Mouse (Mus musculus) myocyte (in vitro differentiated cells): ENCODE data around the gene Rnf145. TPM values are rescaled to one million over a fixed set of nuclear protein-coding genes. Genes with fewer than 3 reads are reported as not detected.

Source experiments
- H3K27me3 ChIP-seq: one replicate; pipeline ENCODE4 v1.6.1; 2011; ENCODE audit not compliant: control insufficient read depth, insufficient read depth, insufficient read length
- H3K36me3 ChIP-seq: one replicate; pipeline ENCODE4 v1.6.1; 2011; ENCODE audit not compliant: control insufficient read depth, insufficient read depth
- H3K4me2 ChIP-seq: one replicate; pipeline ENCODE4 v1.6.1; 2011; ENCODE audit warnings: low read depth, control low read depth
- H3K4me3 ChIP-seq: one replicate; pipeline ENCODE4 v1.5.1; 2011; ENCODE audit warnings: mild to moderate bottlenecking, control low read depth, moderate library complexity
- H3K79me2 ChIP-seq: one replicate; pipeline ENCODE4 v1.6.1; 2011; ENCODE audit not compliant: control insufficient read depth, insufficient read depth
- H3ac ChIP-seq: one replicate; pipeline ENCODE4 v1.6.1; 2011; ENCODE audit not compliant: control insufficient read depth, insufficient read length
- CEBPB ChIP-seq: IDR thresholded peaks from 2 replicates; pipeline ENCODE4 v1.6.1; 2011; ENCODE audit warnings: mild to moderate bottlenecking, moderate library complexity; ENCODE audit not compliant: poor library complexity, insufficient read depth, severe bottlenecking
- E2F4 ChIP-seq: IDR thresholded peaks from one replicate; pipeline ENCODE4 v1.6.1; 2011; ENCODE audit warnings: mild to moderate bottlenecking, control low read depth, moderate library complexity; ENCODE audit not compliant: insufficient read depth
- MAX ChIP-seq: IDR thresholded peaks from one replicate; pipeline ENCODE4 v1.6.1; 2011; ENCODE audit warnings: low read depth, mild to moderate bottlenecking, control low read depth
- MYOD1 ChIP-seq, 3 experiments: IDR thresholded peaks; one replicate each; pipeline ENCODE4 v1.6.1; 2011; ENCODE audit warnings: control low read depth in 2 of 3, low read depth in 2 of 3, mild to moderate bottlenecking in 2 of 3, moderate library complexity in 1 of 3; ENCODE audit not compliant: insufficient read length in 2 of 3, control insufficient read depth in 1 of 3
- MYOG ChIP-seq, 3 experiments: IDR thresholded peaks; one replicate each; pipeline ENCODE4 v1.6.1; 2011; ENCODE audit warnings: control low read depth in 2 of 3, low read depth in 2 of 3, mild to moderate bottlenecking in 2 of 3; ENCODE audit not compliant: insufficient read length in 2 of 3, control insufficient read depth in 1 of 3, insufficient read depth in 1 of 3
- POLR2A ChIP-seq: IDR thresholded peaks from one replicate; pipeline ENCODE4 v1.6.1; 2011; ENCODE audit warnings: low read depth, mild to moderate bottlenecking, control low read depth, moderate library complexity; ENCODE audit not compliant: insufficient read length
- POLR2AphosphoS2 ChIP-seq: IDR thresholded peaks from one replicate; pipeline ENCODE4 v1.6.1; 2011; ENCODE audit warnings: low read depth, control low read depth; ENCODE audit not compliant: insufficient read length
- REST ChIP-seq: IDR thresholded peaks from one replicate; pipeline ENCODE4 v1.6.1; 2011; ENCODE audit warnings: mild to moderate bottlenecking, control low read depth, moderate library complexity; ENCODE audit not compliant: insufficient read depth, insufficient read length
- SRF ChIP-seq: IDR thresholded peaks from one replicate; pipeline ENCODE4 v1.6.1; 2011; ENCODE audit warnings: low read depth; ENCODE audit not compliant: control insufficient read depth, insufficient read length
- TCF12 ChIP-seq: IDR thresholded peaks from one replicate; pipeline ENCODE4 v1.6.1; 2011; ENCODE audit warnings: mild to moderate bottlenecking, control low read depth; ENCODE audit not compliant: poor library complexity, insufficient read depth, severe bottlenecking
- TCF3 ChIP-seq: IDR thresholded peaks from one replicate; pipeline ENCODE4 v1.6.1; 2011; ENCODE audit warnings: low read depth, control low read depth; ENCODE audit not compliant: insufficient read length
- USF1 ChIP-seq: IDR thresholded peaks from one replicate; pipeline ENCODE4 v1.6.1; 2011; ENCODE audit warnings: low read depth, mild to moderate bottlenecking, control low read depth, moderate library complexity
- polyA plus RNA-seq: library from polyadenylated mRNA; unstranded; fragments of >200 nt; fragmentation: generic; extraction: Trizol; gene quantifications from one replicate; pipeline ENCODE4 v1.2.1, GENCODE M21; 2012; ENCODE audit warnings: missing spikeins

The Rnf145 gene
- polyA plus RNA-seq, 1 experiment, result 63.6 TPM

DNA sequence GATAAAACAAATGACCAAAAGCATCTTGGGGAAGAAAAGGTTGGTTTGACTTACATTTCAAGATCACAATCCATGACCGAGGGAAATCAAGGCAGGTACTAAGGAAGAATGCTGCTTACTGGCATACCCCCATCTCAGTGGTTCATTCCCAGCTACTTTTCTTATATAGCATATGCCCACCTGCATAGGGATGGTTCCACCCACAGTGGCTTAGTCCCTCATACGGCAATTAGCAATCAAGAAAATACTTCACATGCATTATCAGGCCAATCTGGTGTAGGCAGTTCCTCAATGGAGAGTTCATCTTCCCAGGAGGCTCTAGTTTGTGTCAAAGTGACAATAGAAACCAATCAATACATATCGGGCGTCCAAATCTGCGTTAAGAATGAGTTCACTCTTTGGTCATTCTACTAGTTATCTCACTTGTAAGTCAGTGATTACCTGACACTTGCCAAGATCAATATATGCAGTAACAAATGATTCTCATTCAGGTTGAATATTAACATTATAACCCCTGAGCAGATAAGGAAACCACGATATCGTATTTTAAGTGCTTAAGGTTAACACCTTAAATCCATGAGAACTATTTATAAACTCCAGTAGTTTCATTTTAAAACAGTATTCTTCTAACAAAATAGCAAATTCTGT lies 33.6 kb upstream of the Rnf145 start:
- no peaks in the 10 kb centered on the region for H3K27me3 ChIP-seq
- no peak overlapping the region for H3K4me2 ChIP-seq
- no peaks in the 10 kb centered on the region for H3K79me2 ChIP-seq
- no peaks in the 10 kb centered on the region for H3K36me3 ChIP-seq
- no peak overlapping the region for H3K4me3 ChIP-seq
- TF ChIP-seq CEBPB (no peak), E2F4 (no peak), TCF12 (no peak), MAX (no peak), TCF3 (no peak), MYOG (IDR thresholded peaks at IDR 0.05; ENCODE audit: control insufficient read depth in 1 of 3, insufficient read depth in 1 of 3, insufficient read length in 2 of 3, low read depth in 2 of 3) (no peak), SRF (no peak)
- H3ac ChIP-seq, result no peak overlapping the region

DNA sequence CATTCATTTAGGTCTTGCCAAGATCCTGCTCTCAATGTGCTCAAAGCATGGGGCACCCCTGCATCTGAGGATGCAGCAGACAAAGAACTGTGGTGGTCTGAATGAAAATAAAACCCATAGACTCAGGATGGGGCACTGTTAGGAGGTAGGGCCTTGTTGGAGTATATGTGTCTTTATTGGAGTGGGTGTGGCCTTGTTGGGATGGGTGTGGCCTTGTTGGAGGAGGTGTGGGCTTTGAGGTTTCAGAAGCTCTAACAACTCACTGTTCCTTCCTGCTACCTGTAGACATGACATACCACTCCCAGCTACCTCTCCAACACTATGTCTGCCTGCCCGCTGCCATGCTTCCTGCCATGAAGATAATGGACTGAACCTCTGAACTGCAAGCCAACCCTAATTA lies 29.6 kb upstream of the Rnf145 start:
- H3K79me2 ChIP-seq, result no peaks in the 10 kb centered on the region
- no peak for TF ChIP-seq USF1
- TF ChIP-seq E2F4, result no peak
- TF ChIP-seq REST, result no peak
- no peak for TF ChIP-seq SRF
- TF ChIP-seq POLR2A, result no peak
- no peak for TF ChIP-seq POLR2AphosphoS2
- TF ChIP-seq MYOG (IDR thresholded peaks at IDR 0.05; ENCODE audit: control insufficient read depth in 1 of 3, insufficient read depth in 1 of 3, insufficient read length in 2 of 3, low read depth in 2 of 3), result no peak
- no peak for TF ChIP-seq MYOD1 (IDR thresholded peaks at IDR 0.05; ENCODE audit: control insufficient read depth in 1 of 3, insufficient read length in 2 of 3, low read depth in 2 of 3)
- no peak for TF ChIP-seq TCF3
- TF ChIP-seq CEBPB, result no peak
- TF ChIP-seq TCF12, result no peak
- no peak overlapping the region for H3K4me3 ChIP-seq
- no peak overlapping the region for H3ac ChIP-seq
- H3K27me3 ChIP-seq, result no peaks in the 10 kb centered on the region
- H3K4me2 ChIP-seq, result no peak overlapping the region
- H3K36me3 ChIP-seq, result no peaks in the 10 kb centered on the region

DNA sequence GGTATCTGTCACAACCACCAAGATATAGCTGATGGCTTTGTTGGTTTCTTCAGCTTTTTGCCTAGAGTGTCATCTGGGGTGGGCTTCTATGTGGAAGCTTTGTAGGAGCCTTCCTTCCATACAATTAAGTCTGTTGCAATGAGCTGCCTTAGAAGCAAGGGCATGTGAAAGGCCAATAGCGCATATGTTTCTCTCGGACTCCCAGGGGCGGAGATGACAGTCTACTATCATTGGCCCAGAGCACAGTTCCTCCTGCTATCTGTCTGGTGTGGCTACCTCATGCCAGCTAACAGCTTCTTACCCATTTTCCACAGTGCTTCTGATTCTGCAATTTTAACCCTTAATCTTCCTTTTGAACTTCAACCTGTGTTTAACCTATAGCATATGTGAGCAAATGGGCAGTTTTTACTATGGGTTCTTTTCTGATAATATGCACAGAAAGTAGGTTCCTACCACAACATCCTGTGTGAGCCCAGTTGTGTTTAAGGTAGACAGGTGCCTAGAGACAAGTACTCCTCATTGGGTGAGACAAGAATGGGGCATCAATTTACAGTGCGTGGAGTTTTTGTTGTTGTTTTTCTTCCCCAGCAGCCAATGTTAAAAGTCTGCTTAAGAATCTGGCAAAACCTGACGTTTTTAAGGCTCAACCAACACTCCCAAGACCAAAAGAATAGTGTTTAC lies 24.0 kb upstream of the Rnf145 start:
- no peaks in the 10 kb centered on the region for H3K36me3 ChIP-seq
- H3K4me3 ChIP-seq, result no peak overlapping the region
- TF ChIP-seq MAX (no peak), CEBPB (no peak), USF1 (no peak), E2F4 (no peak), SRF (no peak), TCF12 (no peak), TCF3 (no peak)
- H3ac ChIP-seq, result no peak overlapping the region
- no peak overlapping the region for H3K4me2 ChIP-seq
- H3K79me2 ChIP-seq, result no peaks in the 10 kb centered on the region
- peaks cover 14% of the 10 kb centered on the region for H3K27me3 ChIP-seq

DNA sequence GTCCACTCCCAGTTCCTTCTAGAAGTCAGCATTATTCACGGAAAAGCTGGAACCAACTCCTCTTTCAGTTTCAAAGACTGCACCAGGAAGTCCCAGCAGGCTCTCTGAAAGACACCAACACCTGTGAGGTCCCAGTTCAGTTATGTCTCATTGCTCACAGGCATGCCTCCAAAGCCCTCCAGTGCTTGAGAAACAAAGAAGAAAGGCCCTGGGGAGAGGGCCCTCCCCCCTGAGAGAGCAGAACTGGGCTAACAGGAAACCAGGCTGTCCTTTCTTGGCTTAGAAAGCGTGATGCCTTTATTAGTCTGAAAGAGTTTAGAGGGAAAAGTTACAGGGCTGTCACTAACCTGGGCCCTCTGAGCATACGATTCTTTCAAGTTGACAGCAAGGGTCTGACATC lies 22.5 kb upstream of the Rnf145 start:
- H3K27me3 ChIP-seq, result peaks cover 21% of the 10 kb centered on the region
- TF ChIP-seq POLR2A (no peak), TCF3 (no peak), SRF (no peak), POLR2AphosphoS2 (no peak), MAX (no peak), MYOD1 (IDR thresholded peaks at IDR 0.05; ENCODE audit: control insufficient read depth in 1 of 3, insufficient read length in 2 of 3, low read depth in 2 of 3) (no peak), REST (no peak), MYOG (IDR thresholded peaks at IDR 0.05; ENCODE audit: control insufficient read depth in 1 of 3, insufficient read depth in 1 of 3, insufficient read length in 2 of 3, low read depth in 2 of 3) (no peak), E2F4 (no peak), CEBPB (no peak), USF1 (no peak), TCF12 (no peak)
- H3K4me2 ChIP-seq, result no peak overlapping the region
- no peak overlapping the region for H3K4me3 ChIP-seq
- H3K79me2 ChIP-seq, result no peaks in the 10 kb centered on the region
- H3ac ChIP-seq, result no peak overlapping the region
- no peaks in the 10 kb centered on the region for H3K36me3 ChIP-seq
